Mouse (Mus musculus): ENCODE results near the gene Psmb10.

GRCm38 (mm10) chr8:105969367-105969766, 31.1 kb upstream of the Psmb10 start:
- TF ChIP-seq CTCF (IDR thresholded peaks at IDR 0.05; ENCODE audit: low read depth), result no peak
- no peak for TF ChIP-seq EP300 (IDR thresholded peaks at IDR 0.05; ENCODE audit: low read depth)
